In genomic region chr3:123321612-123322011, GRCm38 (mm10) we compare ENCODE assay signal across 9 mouse cellular contexts. TPM values are rescaled to one million over a fixed set of nuclear protein-coding genes. Genes with fewer than 3 reads are reported as not detected.
DNase-seq lines count a peak whose midpoint lies in the region; ATAC-seq and TF ChIP-seq lines count a peak whose summit lies in the region.
"Had no signal": no experiment of that assay in that cellular context is flagged by ENCODE, and none has a peak within 500 bp of the region (broad histone marks: within the 10 kb centered on the region; RNA-seq: fewer than 3 reads in every experiment).

No protein-coding gene starts in this region.

- H3K36me3 ChIP-seq in kidney, embryonic 16.5 days (ENCODE audit: insufficient read depth, low read length), result 0 out of 2 replicates have a peak, but pooled peaks cover 6% of the 10 kb centered on the region
- H3K36me3 ChIP-seq in stomach, postnatal 0 days (ENCODE audit: control insufficient read depth, insufficient read depth, low read length), result no peaks in the 10 kb centered on the region
- H3K36me3 ChIP-seq: liver, embryonic 15.5 days had no signal

- DNase-seq in kidney, adult 9 months, result no peak
- DNase-seq in adrenal gland, postnatal 10 days, result peak; percentile 12
- DNase-seq in gastrocnemius, adult 8-10 months (ENCODE audit: low spot score in 2 of 2), result peak; percentile 22 to 63
- DNase-seq in layer of hippocampus, adult 9-11 months, result peak; percentile 32
- DNase-seq in stomach, postnatal 0 days (ENCODE audit: low spot score), result no peak
- DNase-seq in embryo, embryonic 10.5 days (ENCODE audit: low spot score), result no peak
- DNase-seq in spleen, adult 18-20 months, result no peak

- ATAC-seq in kidney, embryonic 16.5 days (ENCODE audit: low FRiP score, low TSS enrichment), result peak; percentile 40
- ATAC-seq in stomach, postnatal 0 days (ENCODE audit: low FRiP score, low TSS enrichment), result peak; percentile 57

- 0 out of 2 replicates have a peak, but pooled peaks cover 9% of the 10 kb centered on the region for H3K4me1 ChIP-seq in kidney, embryonic 16.5 days (ENCODE audit: insufficient read depth, low read length)
- no peaks in the 10 kb centered on the region for H3K4me1 ChIP-seq in stomach, postnatal 0 days (replicated peaks; ENCODE audit: control insufficient read depth, insufficient read depth)
- H3K4me1 ChIP-seq: liver, embryonic 15.5 days had no signal

- TF ChIP-seq CTCF in stomach, postnatal 0 days (IDR thresholded peaks at IDR 0.05; ENCODE audit: low read depth), result no peak

- no peaks in the 10 kb centered on the region for H3K27me3 ChIP-seq in kidney, embryonic 16.5 days (ENCODE audit: insufficient read depth, low read length)
- H3K27me3 ChIP-seq in stomach, postnatal 0 days (ENCODE audit: control insufficient read depth, insufficient read depth, low read length), result no peaks in the 10 kb centered on the region
- H3K27me3 ChIP-seq: liver, embryonic 15.5 days had no signal

- H3K9ac ChIP-seq in kidney, embryonic 16.5 days (replicated peaks; ENCODE audit: low read length), result no peak overlapping the region
- no peak overlapping the region for H3K9ac ChIP-seq in stomach, postnatal 0 days (ENCODE audit: low read length)
- H3K9ac ChIP-seq: liver, embryonic 15.5 days had no signal

- no peak overlapping the region for H3K4me3 ChIP-seq in kidney, embryonic 16.5 days (ENCODE audit: low read length)
- no peak overlapping the region for H3K4me3 ChIP-seq in stomach, postnatal 0 days (ENCODE audit: low read depth, low read length)
- H3K4me3 ChIP-seq: liver, embryonic 15.5 days had no signal

- TF ChIP-seq EP300 in stomach, postnatal 0 days (optimal IDR thresholded peaks at IDR 0.05), result no peak

- H3K27ac ChIP-seq in kidney, embryonic 16.5 days (ENCODE audit: low read length), result no peak overlapping the region; the same call in 1 of the 2 replicates
- no peak overlapping the region for H3K27ac ChIP-seq in stomach, postnatal 0 days (replicated peaks)
- H3K27ac ChIP-seq: liver, embryonic 15.5 days had no signal

- H3K4me2 ChIP-seq in kidney, embryonic 16.5 days (replicated peaks; ENCODE audit: low read depth, low read length), result no peak overlapping the region
- no peak overlapping the region for H3K4me2 ChIP-seq in stomach, postnatal 0 days (replicated peaks; ENCODE audit: low read depth)
- H3K4me2 ChIP-seq: liver, embryonic 15.5 days had no signal

- no peaks in the 10 kb centered on the region for H3K9me3 ChIP-seq in kidney, embryonic 16.5 days (ENCODE audit: low read length)
- no peaks in the 10 kb centered on the region for H3K9me3 ChIP-seq in stomach, postnatal 0 days (ENCODE audit: control insufficient read depth, low read length)
- H3K9me3 ChIP-seq: liver, embryonic 15.5 days had no signal

- WGBS in kidney, embryonic 16.5 days, result 82% methylated on average over 6 of the region's 6 CpGs
- WGBS in stomach, postnatal 0 days, result 74% methylated on average over 6 of the region's 6 CpGs

RNA-seq across cellular contexts. Expression of gene Sec24d, which starts 54.4 kb away (rescaled TPM):
- 70.1 and 75.4 TPM in 2 replicates for polyA plus RNA-seq in kidney, embryonic 16.5 days (2015; fragmentation: Nextera tagmentation; extraction: Ambion mirVana)
- total RNA-seq in adrenal gland, postnatal 10 days (2021), result 10 to 100 TPM; 67.3 to 84.2 TPM
- total RNA-seq in gastrocnemius, adult 8-10 months (2022), result 1 to 10 TPM; 3.8 to 4.2 (median 4.0) TPM
- 53.1 and 55.6 TPM in 2 replicates for polyA plus RNA-seq in stomach, postnatal 0 days (2015; fragmentation: Nextera tagmentation; extraction: Ambion mirVana)

Comparison
In these comparisons a context has a peak if more than half of its experiments do, and no peak if none do; other contexts are left out.
1. DNase-seq: peak in adrenal gland, postnatal 10 days (single experiment), gastrocnemius, adult 8-10 months (2 of 2) and layer of hippocampus, adult 9-11 months (single experiment); none in kidney, adult 9 months (single experiment), stomach, postnatal 0 days (single experiment), embryo, embryonic 10.5 days (single experiment) and spleen, adult 18-20 months (0 of 2).
2. RNA of gene Sec24d, which starts 54.4 kb away (total RNA-seq): 67.3 to 84.2 TPM in adrenal gland, postnatal 10 days; 3.8 to 4.2 TPM in gastrocnemius, adult 8-10 months; every median in the first group is over 10 times any median in the second.